Mouse (Mus musculus): ENCODE results near the gene Ube2l6. TPM values are rescaled to one million over a fixed set of nuclear protein-coding genes. Genes with fewer than 3 reads are reported as not detected.
A peak's percentile ranks its signal among the peaks of the same experiment; 100 is the strongest.

Ube2l6 gene
- total and polyA plus RNA-seq, 3 experiments: 2.5 to 74.5 (median 22.5) TPM

GRCm38 (mm10) chr2:84841905-84842304 is 43.3 kb downstream of the Ube2l6 start:
- peak; percentile 14 for DNase-seq (ENCODE audit: low spot score)
- Histone ChIP-seq H3K36me3 (replicated peaks) (no peaks in the 10 kb centered on the region), H3K4me1 (ENCODE audit: insufficient read depth, low read depth, low read length) (peaks cover 8% of the 10 kb centered on the region), H3K9me3 (replicated peaks) (no peaks in the 10 kb centered on the region), H3K4me3 (ENCODE audit: low read depth, low read length) (no peak overlapping the region), H3K27me3 (ENCODE audit: insufficient read depth, low read length) (peaks cover 62% of the 10 kb centered on the region)
- TF ChIP-seq GATA2 (IDR thresholded peaks at IDR 0.05; ENCODE audit: borderline replicate concordance, low read depth, low read length) (no peak), CTCF (IDR thresholded peaks at IDR 0.05; ENCODE audit: low read depth, low read length) (no peak), TAL1 (conservative IDR thresholded peaks at IDR 0.05; ENCODE audit: low read depth, low read length) (no peak), GATA1 (IDR thresholded peaks at IDR 0.05; ENCODE audit: borderline replicate concordance, low read length) (no peak), POLR2AphosphoS5 (IDR thresholded peaks at IDR 0.05; ENCODE audit: insufficient replicate concordance, low read depth, low read length) (no peak)
- ATAC-seq (ENCODE audit: extremely low read depth, insufficient number of reproducible peaks, low FRiP score, poor library complexity, severe bottlenecking): no peak

- no peaks in the 10 kb centered on the region for H3K36me3 ChIP-seq (replicated peaks)
- TF ChIP-seq CTCF (IDR thresholded peaks at IDR 0.05; ENCODE audit: low read depth, low read length): no peak
- no peak for TF ChIP-seq TAL1 (conservative IDR thresholded peaks at IDR 0.05; ENCODE audit: low read depth, low read length)
- TF ChIP-seq GATA1 (IDR thresholded peaks at IDR 0.05; ENCODE audit: borderline replicate concordance, low read length): no peak
- TF ChIP-seq POLR2AphosphoS5 (IDR thresholded peaks at IDR 0.05; ENCODE audit: insufficient replicate concordance, low read depth, low read length): no peak
- TF ChIP-seq GATA2 (IDR thresholded peaks at IDR 0.05; ENCODE audit: borderline replicate concordance, low read depth, low read length): no peak
- H3K4me1 ChIP-seq (ENCODE audit: insufficient read depth, low read depth, low read length): peaks cover 8% of the 10 kb centered on the region
- no peak for ATAC-seq (ENCODE audit: extremely low read depth, insufficient number of reproducible peaks, low FRiP score, poor library complexity, severe bottlenecking)
- no peak overlapping the region for H3K4me3 ChIP-seq (ENCODE audit: low read depth, low read length)
- H3K9me3 ChIP-seq (replicated peaks): no peaks in the 10 kb centered on the region
- peaks cover 55% of the 10 kb centered on the region for H3K27me3 ChIP-seq (ENCODE audit: insufficient read depth, low read length)
- no peak for DNase-seq (ENCODE audit: low spot score)
These were observed 45.0 kb downstream of the Ube2l6 start for GRCm38 (mm10) chr2:84843654-84844053.

GRCm38 (mm10) chr2:84845226-84845625 is 46.6 kb downstream of the Ube2l6 start:
- Histone ChIP-seq H3K4me1 (ENCODE audit: insufficient read depth, low read depth, low read length) (peaks cover 6% of the 10 kb centered on the region; the same call in 1 of the 2 replicates), H3K9me3 (replicated peaks) (no peaks in the 10 kb centered on the region), H3K27me3 (ENCODE audit: insufficient read depth, low read length) (peaks cover 50% of the 10 kb centered on the region), H3K36me3 (replicated peaks) (no peaks in the 10 kb centered on the region), H3K4me3 (ENCODE audit: low read depth, low read length) (no peak overlapping the region)
- TF ChIP-seq GATA1 (IDR thresholded peaks at IDR 0.05; ENCODE audit: borderline replicate concordance, low read length) (no peak), POLR2AphosphoS5 (IDR thresholded peaks at IDR 0.05; ENCODE audit: insufficient replicate concordance, low read depth, low read length) (no peak), TAL1 (conservative IDR thresholded peaks at IDR 0.05; ENCODE audit: low read depth, low read length) (no peak), GATA2 (IDR thresholded peaks at IDR 0.05; ENCODE audit: borderline replicate concordance, low read depth, low read length) (no peak), CTCF (IDR thresholded peaks at IDR 0.05; ENCODE audit: low read depth, low read length) (no peak)
- DNase-seq (ENCODE audit: low spot score) (no peak), ATAC-seq (ENCODE audit: extremely low read depth, insufficient number of reproducible peaks, low FRiP score, poor library complexity, severe bottlenecking) (no peak)

GRCm38 (mm10) chr2:84850407-84851129 is 51.9 kb downstream of the Ube2l6 start:
- peaks cover 41% of the 10 kb centered on the region for H3K27me3 ChIP-seq (ENCODE audit: insufficient read depth, low read length)
- H3K4me1 ChIP-seq (ENCODE audit: insufficient read depth, low read depth, low read length): peaks cover 4% of the 10 kb centered on the region; the same call in 1 of the 2 replicates
- H3K4me3 ChIP-seq (ENCODE audit: low read depth, low read length): no peak overlapping the region
- TF ChIP-seq POLR2AphosphoS5 (IDR thresholded peaks at IDR 0.05; ENCODE audit: insufficient replicate concordance, low read depth, low read length) (no peak), TAL1 (conservative IDR thresholded peaks at IDR 0.05; ENCODE audit: low read depth, low read length) (no peak), CTCF (IDR thresholded peaks at IDR 0.05; ENCODE audit: low read depth, low read length) (no peak), GATA2 (IDR thresholded peaks at IDR 0.05; ENCODE audit: borderline replicate concordance, low read depth, low read length) (no peak), GATA1 (IDR thresholded peaks at IDR 0.05; ENCODE audit: borderline replicate concordance, low read length) (no peak)
- no peaks in the 10 kb centered on the region for H3K36me3 ChIP-seq (replicated peaks)
- no peak for DNase-seq (ENCODE audit: low spot score)
- ATAC-seq (ENCODE audit: extremely low read depth, insufficient number of reproducible peaks, low FRiP score, poor library complexity, severe bottlenecking): no peak
- no peaks in the 10 kb centered on the region for H3K9me3 ChIP-seq (replicated peaks)

- TF ChIP-seq POLR2AphosphoS5 (IDR thresholded peaks at IDR 0.05; ENCODE audit: insufficient replicate concordance, low read depth, low read length): no peak
- TF ChIP-seq TAL1 (conservative IDR thresholded peaks at IDR 0.05; ENCODE audit: low read depth, low read length): no peak
- TF ChIP-seq GATA2 (IDR thresholded peaks at IDR 0.05; ENCODE audit: borderline replicate concordance, low read depth, low read length): no peak
- TF ChIP-seq CTCF (IDR thresholded peaks at IDR 0.05; ENCODE audit: low read depth, low read length): no peak
- TF ChIP-seq GATA1 (IDR thresholded peaks at IDR 0.05; ENCODE audit: borderline replicate concordance, low read length): no peak
- Histone ChIP-seq H3K9me3 (replicated peaks) (no peaks in the 10 kb centered on the region), H3K4me3 (ENCODE audit: low read depth, low read length) (no peak overlapping the region), H3K27me3 (ENCODE audit: insufficient read depth, low read length) (peaks cover 45% of the 10 kb centered on the region), H3K36me3 (replicated peaks) (no peaks in the 10 kb centered on the region), H3K4me1 (ENCODE audit: insufficient read depth, low read depth, low read length) (peaks cover 4% of the 10 kb centered on the region)
- DNase-seq (ENCODE audit: low spot score): no peak
- no peak for ATAC-seq (ENCODE audit: extremely low read depth, insufficient number of reproducible peaks, low FRiP score, poor library complexity, severe bottlenecking)
These were observed 52.8 kb downstream of the Ube2l6 start for GRCm38 (mm10) chr2:84851130-84852040.

- ATAC-seq (ENCODE audit: extremely low read depth, insufficient number of reproducible peaks, low FRiP score, poor library complexity, severe bottlenecking): peak; percentile 79
- no peaks in the 10 kb centered on the region for H3K36me3 ChIP-seq (replicated peaks)
- peak; percentile 61 for DNase-seq (ENCODE audit: low spot score)
- no peak for TF ChIP-seq GATA1 (IDR thresholded peaks at IDR 0.05; ENCODE audit: borderline replicate concordance, low read length)
- TF ChIP-seq CTCF (IDR thresholded peaks at IDR 0.05; ENCODE audit: low read depth, low read length): peak; percentile 43; the same call in 1 of the 2 replicates
- peaks cover 57% of the 10 kb centered on the region for H3K27me3 ChIP-seq (ENCODE audit: insufficient read depth, low read length)
- peaks cover 4% of the 10 kb centered on the region for H3K4me1 ChIP-seq (ENCODE audit: insufficient read depth, low read depth, low read length)
- no peaks in the 10 kb centered on the region for H3K9me3 ChIP-seq (replicated peaks)
- H3K4me3 ChIP-seq (ENCODE audit: low read depth, low read length): no peak overlapping the region
These were observed 57.1 kb downstream of the Ube2l6 start for GRCm38 (mm10) chr2:84855732-84856131.
